Mouse (Mus musculus) olfactory bulb, adult 2 months (tissue): ENCODE results near the gene Gm28038.

Experiments used
- CTCF ChIP-seq: fragments of 200-500 bp; IDR thresholded peaks from 2 replicates; pipeline ENCODE4 v1.5.1; 2012; ENCODE audit warnings: low read depth, mild to moderate bottlenecking, low read length, moderate library complexity; ENCODE audit not compliant: insufficient read depth
- POLR2A ChIP-seq: fragments of 200-500 bp; IDR thresholded peaks from 2 replicates; pipeline ENCODE4 v1.6.1; 2012; ENCODE audit warnings: mild to moderate bottlenecking, low read depth, low read length, moderate library complexity; ENCODE audit not compliant: insufficient read depth

DNA sequence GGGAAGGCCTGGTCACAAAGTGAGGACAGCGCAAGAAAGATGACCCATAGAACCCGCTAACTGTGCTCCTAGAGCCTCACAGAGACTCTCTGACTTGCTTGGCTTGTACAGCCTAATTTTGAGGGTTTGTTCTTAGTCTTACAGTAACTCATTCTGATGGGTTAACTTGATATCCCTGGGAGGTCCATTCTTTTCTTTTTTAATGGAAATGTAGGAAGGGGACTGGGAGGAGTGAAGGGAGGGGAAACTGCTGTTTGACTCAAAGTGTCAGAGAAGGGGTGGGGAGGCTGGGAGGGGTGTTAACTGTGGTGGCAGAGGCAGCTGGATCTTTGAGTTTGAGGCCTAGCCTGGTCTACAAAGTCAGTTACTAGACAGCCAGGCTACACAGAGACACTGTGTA, 54.5 kb downstream of the Gm28038 start:
- no peak for TF ChIP-seq CTCF
- no peak for TF ChIP-seq POLR2A
